Mouse (Mus musculus): ENCODE measurements around the gene Gpx4.

DNA sequence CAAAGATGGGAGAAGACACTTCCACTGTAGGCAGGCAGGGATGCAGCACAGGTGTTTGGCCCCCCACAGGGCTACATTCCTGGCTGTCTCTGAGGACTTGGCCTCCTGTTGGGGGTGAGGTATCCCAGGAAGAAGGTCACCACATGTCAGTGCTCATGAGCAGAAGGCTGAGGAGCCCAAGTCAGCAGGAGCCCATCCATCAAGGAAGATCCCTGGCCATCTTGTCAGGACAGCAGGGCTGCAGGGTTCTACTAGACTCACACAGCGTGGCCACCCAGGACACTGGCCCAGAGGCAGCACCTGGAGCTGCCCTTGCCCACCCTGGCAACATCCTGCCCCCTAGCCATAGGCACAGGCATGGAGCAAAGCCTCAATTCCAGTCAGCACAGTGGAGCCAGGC is 29.0 kb downstream of the Gpx4 start:
- TF ChIP-seq GATA1 (IDR thresholded peaks at IDR 0.05; ENCODE audit: low read length) = no peak
- TF ChIP-seq TAL1 (IDR thresholded peaks at IDR 0.05; ENCODE audit: low read length) = no peak

All from erythroblast, embryonic 14.5 days (primary cell).